Mouse (Mus musculus) embryonic facial prominence, embryonic 12.5 days (tissue): Measurements from ENCODE around the gene Gid4. TPM values are rescaled to one million over a fixed set of nuclear protein-coding genes. Genes with fewer than 3 reads are reported as not detected.
A peak's percentile ranks its signal among the peaks of the same experiment; 100 is the strongest.

Experiments used
- ATAC-seq: fragments of 200-750 bp; cut with Nextera tagmentation; 2 replicates; pipeline ENCODE4 v1.8.0; 2017; ENCODE audit not compliant: insufficient number of reproducible peaks, insufficient read depth, low FRiP score, low TSS enrichment
- H3K27ac ChIP-seq: fragments of 300-500 bp; sonication (generic); 2 replicates; pipeline ENCODE4 v1.5.1; 2016; ENCODE audit warnings: mild to moderate bottlenecking
- H3K27me3 ChIP-seq: fragments of 300-500 bp; sonication (generic); 2 replicates; pipeline ENCODE4 v1.6.1; 2016; ENCODE audit warnings: mild to moderate bottlenecking, moderate library complexity
- H3K36me3 ChIP-seq: fragments of 300-500 bp; sonication (generic); 2 replicates; pipeline ENCODE4 v1.6.1; 2016; ENCODE audit warnings: mild to moderate bottlenecking
- H3K4me1 ChIP-seq: fragments of 300-500 bp; sonication (generic); 2 replicates; pipeline ENCODE4 v1.6.1; 2016
- H3K4me2 ChIP-seq: fragments of 300-500 bp; sonication (generic); replicated peaks from 2 replicates; pipeline ENCODE4 v1.6.1; 2016; ENCODE audit warnings: mild to moderate bottlenecking, moderate library complexity
- H3K4me3 ChIP-seq: fragments of 300-500 bp; sonication (generic); 2 replicates; pipeline ENCODE4 v1.5.1; 2016; ENCODE audit warnings: mild to moderate bottlenecking
- H3K9ac ChIP-seq: fragments of 300-500 bp; sonication (generic); 2 replicates; pipeline ENCODE4 v1.6.1; 2016; ENCODE audit warnings: mild to moderate bottlenecking, moderate library complexity
- H3K9me3 ChIP-seq: fragments of 300-500 bp; sonication (generic); 2 replicates; pipeline ENCODE4 v1.6.1; 2016; ENCODE audit warnings: mild to moderate bottlenecking, moderate library complexity
- WGBS: fragments of 180-500 bp; shearing (Covaris S2); methylation state at CpG from one replicate; pipeline ENCODE4 v1.1.7; 2016; 5-methylcytosine and 5-hydroxymethylcytosine counted together
- polyA plus RNA-seq: library from polyadenylated mRNA; unstranded; fragments of >200 nt; fragmentation: Nextera tagmentation; extraction: Ambion mirVana; gene quantifications from 2 replicates; pipeline ENCODE4 v1.2.1, GENCODE M21; 2016

Gid4 gene
- polyA plus RNA-seq, 1 experiment from 2014 or later, result 28.9 TPM

GRCm38 (mm10) chr11:60397172-60397571, 19.8 kb upstream of the Gid4 start:
- no peak overlapping the region for H3K4me2 ChIP-seq
- no peaks in the 10 kb centered on the region for H3K27me3 ChIP-seq
- H3K9me3 ChIP-seq, result no peaks in the 10 kb centered on the region
- ATAC-seq, result no peak
- H3K36me3 ChIP-seq, result peaks cover 19% of the 10 kb centered on the region
- H3K27ac ChIP-seq, result no peak overlapping the region
- no peak overlapping the region for H3K4me3 ChIP-seq
- 90% methylated on average over 2 of the region's 2 CpGs for whole genome bisulfite sequencing
- no peaks in the 10 kb centered on the region for H3K4me1 ChIP-seq
- no peak overlapping the region for H3K9ac ChIP-seq

- WGBS, result 100% methylated on average over 1 of the region's 1 CpGs
- Histone ChIP-seq H3K27ac (no peak overlapping the region), H3K9me3 (no peaks in the 10 kb centered on the region), H3K27me3 (no peaks in the 10 kb centered on the region), H3K9ac (no peak overlapping the region), H3K4me3 (no peak overlapping the region), H3K36me3 (peaks cover 70% of the 10 kb centered on the region), H3K4me2 (no peak overlapping the region), H3K4me1 (no peaks in the 10 kb centered on the region)
- no peak for ATAC-seq
Measured at GRCm38 (mm10) chr11:60406606-60407005, 10.3 kb upstream of the Gid4 start.

GRCm38 (mm10) chr11:60412173-60412572, 4.8 kb upstream of the Gid4 start:
- Histone ChIP-seq H3K27me3 (no peaks in the 10 kb centered on the region), H3K9ac (no peak overlapping the region), H3K9me3 (no peaks in the 10 kb centered on the region), H3K4me1 (peaks cover 12% of the 10 kb centered on the region), H3K27ac (no peak overlapping the region), H3K4me2 (no peak overlapping the region), H3K4me3 (no peak overlapping the region), H3K36me3 (peaks cover 20% of the 10 kb centered on the region)
- ATAC-seq, result no peak
- 13% methylated on average over 3 of the region's 3 CpGs for WGBS

GRCm38 (mm10) chr11:60412921-60413320, 4.0 kb upstream of the Gid4 start:
- no peaks in the 10 kb centered on the region for H3K9me3 ChIP-seq
- no peak for ATAC-seq
- H3K4me1 ChIP-seq, result peaks cover 12% of the 10 kb centered on the region
- peaks cover 12% of the 10 kb centered on the region for H3K36me3 ChIP-seq
- H3K4me3 ChIP-seq, result no peak overlapping the region
- H3K4me2 ChIP-seq, result no peak overlapping the region
- H3K9ac ChIP-seq, result no peak overlapping the region
- no peaks in the 10 kb centered on the region for H3K27me3 ChIP-seq
- 85% methylated on average over 2 of the region's 2 CpGs for WGBS
- H3K27ac ChIP-seq, result no peak overlapping the region

- H3K27me3 ChIP-seq, result no peaks in the 10 kb centered on the region
- H3K4me1 ChIP-seq, result peaks cover 20% of the 10 kb centered on the region
- H3K27ac ChIP-seq, result 0 out of 2 replicates have a peak overlapping the region, but pooled peaks have one; percentile 47
- H3K9ac ChIP-seq, result peak overlapping the region; percentile 75
- H3K9me3 ChIP-seq, result no peaks in the 10 kb centered on the region
- H3K36me3 ChIP-seq, result no peaks in the 10 kb centered on the region
- WGBS, result 1% methylated on average over 21 of the region's 21 CpGs
- ATAC-seq, result peak; percentile 30
- peak overlapping the region; percentile 92 for H3K4me2 ChIP-seq
- peak overlapping the region; percentile 77 for H3K4me3 ChIP-seq
Measured at GRCm38 (mm10) chr11:60416590-60416962, 369 bp upstream of the Gid4 start.

GRCm38 (mm10) chr11:60417717-60418472, 950 bp downstream of the Gid4 start, which contains the start of gene Atpaf2:
Gene Atpaf2, minus strand, starts transcription at chr11:60418457.
- H3K36me3 ChIP-seq, result no peaks in the 10 kb centered on the region
- peak within 1 kb of the TSS; percentile 87 for H3K9ac ChIP-seq
- peak; percentile 18; the same call in 1 of the 2 replicates for ATAC-seq
- H3K4me1 ChIP-seq, result peaks cover 20% of the 10 kb centered on the region
- no peaks in the 10 kb centered on the region for H3K9me3 ChIP-seq
- H3K27ac ChIP-seq, result peak within 1 kb of the TSS; percentile 82
- 1% methylated on average over 39 of the region's 39 CpGs for WGBS
- H3K27me3 ChIP-seq, result no peaks in the 10 kb centered on the region
- peak within 1 kb of the TSS; percentile 92 for H3K4me2 ChIP-seq
- H3K4me3 ChIP-seq, result peak within 1 kb of the TSS; percentile 77

- H3K27ac ChIP-seq, result peak overlapping the region; percentile 82; the same call in 1 of the 2 replicates
- H3K9ac ChIP-seq, result peak overlapping the region; percentile 87
- H3K9me3 ChIP-seq, result no peaks in the 10 kb centered on the region
- no peaks in the 10 kb centered on the region for H3K36me3 ChIP-seq
- ATAC-seq, result no peak
- 12% methylated on average over 6 of the region's 6 CpGs for WGBS
- H3K4me2 ChIP-seq, result peak overlapping the region; percentile 92
- H3K4me3 ChIP-seq, result peak overlapping the region; percentile 77
- no peaks in the 10 kb centered on the region for H3K27me3 ChIP-seq
- peaks cover 20% of the 10 kb centered on the region for H3K4me1 ChIP-seq
Measured at GRCm38 (mm10) chr11:60418473-60418803, 1.5 kb downstream of the Gid4 start.

GRCm38 (mm10) chr11:60422046-60422668, 5.2 kb downstream of the Gid4 start:
- Histone ChIP-seq H3K4me2 (no peak overlapping the region), H3K27ac (no peak overlapping the region), H3K9ac (no peak overlapping the region), H3K4me1 (peaks cover 8% of the 10 kb centered on the region), H3K9me3 (no peaks in the 10 kb centered on the region), H3K4me3 (no peak overlapping the region), H3K36me3 (0 out of 2 replicates have a peak, but pooled peaks cover 4% of the 10 kb centered on the region), H3K27me3 (no peaks in the 10 kb centered on the region)
- ATAC-seq, result no peak
- 62% methylated on average over 6 of the region's 6 CpGs for WGBS

- no peak for ATAC-seq
- WGBS, result 67% methylated on average over 1 of the region's 1 CpGs
Measured at GRCm38 (mm10) chr11:60423006-60423405, 6.1 kb downstream of the Gid4 start.

GRCm38 (mm10) chr11:60426417-60426816, 9.5 kb downstream of the Gid4 start:
- no peaks in the 10 kb centered on the region for H3K27me3 ChIP-seq
- H3K9ac ChIP-seq, result no peak overlapping the region
- no peaks in the 10 kb centered on the region for H3K4me1 ChIP-seq
- WGBS, result 72% methylated on average over 1 of the region's 1 CpGs
- no peak overlapping the region for H3K27ac ChIP-seq
- no peak overlapping the region for H3K4me3 ChIP-seq
- peaks cover 24% of the 10 kb centered on the region for H3K36me3 ChIP-seq
- no peak for ATAC-seq
- no peak overlapping the region for H3K4me2 ChIP-seq
- no peaks in the 10 kb centered on the region for H3K9me3 ChIP-seq

More at GRCm38 (mm10) chr11:60423006-60423405, 6.1 kb downstream of the Gid4 start:
- H3K4me1 ChIP-seq, result peaks cover 8% of the 10 kb centered on the region
- no peaks in the 10 kb centered on the region for H3K27me3 ChIP-seq
- peaks cover 9% of the 10 kb centered on the region for H3K36me3 ChIP-seq
- no peak overlapping the region for H3K27ac ChIP-seq
- no peaks in the 10 kb centered on the region for H3K9me3 ChIP-seq
- H3K9ac ChIP-seq, result no peak overlapping the region
- no peak overlapping the region for H3K4me3 ChIP-seq
- no peak overlapping the region for H3K4me2 ChIP-seq

- Histone ChIP-seq H3K4me1 (no peaks in the 10 kb centered on the region), H3K27ac (no peak overlapping the region), H3K9ac (no peak overlapping the region), H3K9me3 (no peaks in the 10 kb centered on the region), H3K36me3 (peaks cover 31% of the 10 kb centered on the region), H3K4me3 (no peak overlapping the region), H3K27me3 (no peaks in the 10 kb centered on the region), H3K4me2 (no peak overlapping the region)
- no peak for ATAC-seq
- whole genome bisulfite sequencing, result 93% methylated on average over 3 of the region's 3 CpGs
Measured at GRCm38 (mm10) chr11:60427628-60428027, 10.7 kb downstream of the Gid4 start.

- no peaks in the 10 kb centered on the region for H3K27me3 ChIP-seq
- peaks cover 63% of the 10 kb centered on the region for H3K36me3 ChIP-seq
Measured at GRCm38 (mm10) chr11:60433501-60433900, 16.6 kb downstream of the Gid4 start.

More at GRCm38 (mm10) chr11:60433501-60433900, 16.6 kb downstream of the Gid4 start:
- Histone ChIP-seq H3K9ac (no peak overlapping the region), H3K4me3 (no peak overlapping the region), H3K4me1 (no peaks in the 10 kb centered on the region), H3K27ac (no peak overlapping the region), H3K9me3 (no peaks in the 10 kb centered on the region), H3K4me2 (no peak overlapping the region)
- ATAC-seq, result no peak
